13 mouse cellular contexts compared by ENCODE assay signal in the genomic region with DNA sequence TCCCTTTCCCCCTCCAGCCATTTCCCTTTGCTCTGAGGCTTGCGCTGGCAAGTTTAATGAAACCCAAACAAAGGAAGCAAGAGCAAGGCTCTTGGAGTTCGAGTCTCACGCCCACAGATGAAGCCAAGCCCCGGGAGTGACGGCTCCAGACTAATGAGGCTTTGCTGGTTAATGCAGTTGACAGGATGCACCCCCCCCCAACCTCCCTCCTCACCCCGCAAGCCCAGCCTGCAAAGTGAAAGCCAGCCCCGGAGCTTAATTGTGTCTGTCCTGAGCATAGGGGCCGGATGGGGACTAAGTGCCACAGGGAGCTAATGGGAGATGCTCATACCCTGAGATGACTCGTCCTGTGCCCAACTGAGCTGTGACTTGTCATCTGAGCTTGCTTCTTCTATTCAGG.
DNase-seq lines count a peak whose midpoint lies in the region; ATAC-seq lines count a peak whose summit lies in the region.
"Had no signal": no experiment of that assay in that cellular context is flagged by ENCODE, and none has a peak within 500 bp of the region (broad histone marks: within the 10 kb centered on the region; RNA-seq: fewer than 3 reads in every experiment).

No protein-coding gene starts in this region.

- WGBS in hindbrain, embryonic 10.5 days: 26% methylated on average over 9 of the region's 9 CpGs
- WGBS in hindbrain, embryonic 14.5 days: 14% methylated on average over 9 of the region's 9 CpGs
- WGBS in embryonic facial prominence, embryonic 14.5 days: 5% methylated on average over 9 of the region's 9 CpGs
- WGBS in limb, embryonic 12.5 days: 6% methylated on average over 9 of the region's 9 CpGs

- H3K4me3 ChIP-seq in hindbrain, embryonic 10.5 days: no peak overlapping the region
- no peak overlapping the region for H3K4me3 ChIP-seq in hindbrain, embryonic 14.5 days (replicated peaks; ENCODE audit: low read length)
- no peak overlapping the region for H3K4me3 ChIP-seq in embryonic facial prominence, embryonic 14.5 days (ENCODE audit: low read depth, low read length)
- H3K4me3 ChIP-seq in limb, embryonic 12.5 days (replicated peaks): no peak overlapping the region
- H3K4me3 ChIP-seq: layer of hippocampus, adult 2 months; myocyte had no signal

- H3K27me3 ChIP-seq in hindbrain, embryonic 10.5 days (ENCODE audit: insufficient read depth, poor library complexity, severe bottlenecking): no peaks in the 10 kb centered on the region
- H3K27me3 ChIP-seq in hindbrain, embryonic 14.5 days (ENCODE audit: control insufficient read depth, insufficient read depth, low read length): no peaks in the 10 kb centered on the region
- no peaks in the 10 kb centered on the region for H3K27me3 ChIP-seq in embryonic facial prominence, embryonic 14.5 days (replicated peaks; ENCODE audit: control insufficient read depth, insufficient read depth, low read length)
- peaks cover 7% of the 10 kb centered on the region; the same call in 1 of the 2 replicates for H3K27me3 ChIP-seq in limb, embryonic 12.5 days

- no peak for DNase-seq in hindbrain, embryonic 10.5 days (ENCODE audit: low spot score)
- no peak for DNase-seq in hindbrain, embryonic 14.5 days (ENCODE audit: low spot score)
- peak; percentile 77 for DNase-seq in MN1 (ENCODE audit: low spot score)
- DNase-seq in embryonic facial prominence, embryonic 14.5 days (ENCODE audit: low spot score): peak; percentile 36
- DNase-seq in urinary bladder, postnatal 25 days (ENCODE audit: low spot score): no peak
- DNase-seq in right cerebral cortex, postnatal 14 days: no peak
- DNase-seq: cerebellum, adult 8-10 months; thymus, postnatal 14 days had no signal

- 0 out of 2 replicates have a peak overlapping the region, but pooled peaks have one; percentile 50 for H3K27ac ChIP-seq in hindbrain, embryonic 10.5 days
- H3K27ac ChIP-seq in hindbrain, embryonic 14.5 days: no peak overlapping the region
- no peak overlapping the region for H3K27ac ChIP-seq in embryonic facial prominence, embryonic 14.5 days (replicated peaks; ENCODE audit: low read depth, low read length)
- no peak overlapping the region for H3K27ac ChIP-seq in limb, embryonic 12.5 days
- H3K27ac ChIP-seq: layer of hippocampus, adult 2 months; liver, embryonic 14.5 days had no signal

- ATAC-seq in hindbrain, embryonic 14.5 days (ENCODE audit: low FRiP score): no peak
- no peak for ATAC-seq in embryonic facial prominence, embryonic 14.5 days (ENCODE audit: low read depth)
- ATAC-seq in limb, embryonic 12.5 days (ENCODE audit: insufficient number of reproducible peaks, insufficient read depth, low FRiP score, low TSS enrichment, low read depth): no peak
- no peak for ATAC-seq in granulocyte monocyte progenitor cell, adult 5-6 weeks (replicated peaks; ENCODE audit: poor library complexity, severe bottlenecking)

- H3K36me3 ChIP-seq in hindbrain, embryonic 10.5 days: no peaks in the 10 kb centered on the region
- no peaks in the 10 kb centered on the region for H3K36me3 ChIP-seq in hindbrain, embryonic 14.5 days (replicated peaks; ENCODE audit: control insufficient read depth, insufficient read depth)
- H3K36me3 ChIP-seq in embryonic facial prominence, embryonic 14.5 days (ENCODE audit: control insufficient read depth, insufficient read depth, low read length): no peaks in the 10 kb centered on the region
- H3K36me3 ChIP-seq in limb, embryonic 12.5 days: no peaks in the 10 kb centered on the region

- H3K9me3 ChIP-seq in hindbrain, embryonic 10.5 days: no peaks in the 10 kb centered on the region
- H3K9me3 ChIP-seq in hindbrain, embryonic 14.5 days (ENCODE audit: control insufficient read depth, low read length): no peaks in the 10 kb centered on the region
- H3K9me3 ChIP-seq in embryonic facial prominence, embryonic 14.5 days (ENCODE audit: control insufficient read depth, low read length): no peaks in the 10 kb centered on the region
- H3K9me3 ChIP-seq in limb, embryonic 12.5 days: no peaks in the 10 kb centered on the region

- no peak overlapping the region for H3K9ac ChIP-seq in hindbrain, embryonic 14.5 days
- no peak overlapping the region for H3K9ac ChIP-seq in embryonic facial prominence, embryonic 14.5 days (ENCODE audit: low read depth, low read length)
- H3K9ac ChIP-seq in limb, embryonic 12.5 days (replicated peaks): no peak overlapping the region
- H3K9ac ChIP-seq: liver, embryonic 14.5 days had no signal

- no peak overlapping the region for H3K4me2 ChIP-seq in hindbrain, embryonic 14.5 days (replicated peaks)
- H3K4me2 ChIP-seq in embryonic facial prominence, embryonic 14.5 days (ENCODE audit: low read depth, low read length): peak overlapping the region; percentile 23
- H3K4me2 ChIP-seq in limb, embryonic 12.5 days: peak overlapping the region; percentile 18; the same call in 1 of the 2 replicates

- peaks cover 24% of the 10 kb centered on the region for H3K4me1 ChIP-seq in hindbrain, embryonic 10.5 days (replicated peaks)
- peaks cover 16% of the 10 kb centered on the region; the same call in 1 of the 2 replicates for H3K4me1 ChIP-seq in hindbrain, embryonic 14.5 days (replicated peaks; ENCODE audit: control insufficient read depth, insufficient read depth, low read length)
- H3K4me1 ChIP-seq in embryonic facial prominence, embryonic 14.5 days (ENCODE audit: control insufficient read depth, insufficient read depth, low read length): 0 out of 2 replicates have a peak, but pooled peaks cover 5% of the 10 kb centered on the region
- peaks cover 16% of the 10 kb centered on the region for H3K4me1 ChIP-seq in limb, embryonic 12.5 days (replicated peaks)

Comparison
In these comparisons a context has a peak if more than half of its experiments do, and no peak if none do; other contexts are left out.
1. DNase-seq: peak in MN1 (single experiment) and embryonic facial prominence, embryonic 14.5 days (single experiment); none in hindbrain, embryonic 10.5 days (single experiment), hindbrain, embryonic 14.5 days (single experiment), urinary bladder, postnatal 25 days (single experiment) and right cerebral cortex, postnatal 14 days (single experiment).